Mouse (Mus musculus) gastrocnemius, adult 2 months (tissue): ENCODE results near the gene U2af1l4. TPM values are rescaled to one million over a fixed set of nuclear protein-coding genes. Genes with fewer than 3 reads are reported as not detected.
A peak's percentile ranks its signal among the peaks of the same experiment; 100 is the strongest.

Experiments
- DNase-seq: peaks from one replicate; pipeline ENCODE4 v3.0.0; 2022
- H3K27ac ChIP-seq: fragments of 200-600 bp; 2 replicates; pipeline ENCODE4 v1.8.1; 2022; ENCODE audit warnings: mild to moderate bottlenecking
- H3K4me3 ChIP-seq: fragments of 200-600 bp; 2 replicates; pipeline ENCODE4 v1.8.1; 2022; ENCODE audit warnings: mild to moderate bottlenecking, moderate library complexity
- CTCF ChIP-seq: fragments of 200-600 bp; IDR thresholded peaks from 2 replicates; pipeline ENCODE4 v1.8.1; 2022; ENCODE audit warnings: antibody characterized with exemption, mild to moderate bottlenecking, moderate library complexity
- intact Hi-C: fragments of 180-260 bp; cut with DNase I; formaldehyde crosslinking; loops from one replicate; pipeline ENCODE4 v1.15.1; 2025
- total RNA-seq, 2 experiments: library from RNA; stranded (reverse); gene quantifications; 2 replicates each; pipeline ENCODE4 v1.2.3; 2021

U2af1l4 gene
- total RNA-seq, 2 experiments from 2014 or later, result 53.8 to 62.5 TPM

DNA sequence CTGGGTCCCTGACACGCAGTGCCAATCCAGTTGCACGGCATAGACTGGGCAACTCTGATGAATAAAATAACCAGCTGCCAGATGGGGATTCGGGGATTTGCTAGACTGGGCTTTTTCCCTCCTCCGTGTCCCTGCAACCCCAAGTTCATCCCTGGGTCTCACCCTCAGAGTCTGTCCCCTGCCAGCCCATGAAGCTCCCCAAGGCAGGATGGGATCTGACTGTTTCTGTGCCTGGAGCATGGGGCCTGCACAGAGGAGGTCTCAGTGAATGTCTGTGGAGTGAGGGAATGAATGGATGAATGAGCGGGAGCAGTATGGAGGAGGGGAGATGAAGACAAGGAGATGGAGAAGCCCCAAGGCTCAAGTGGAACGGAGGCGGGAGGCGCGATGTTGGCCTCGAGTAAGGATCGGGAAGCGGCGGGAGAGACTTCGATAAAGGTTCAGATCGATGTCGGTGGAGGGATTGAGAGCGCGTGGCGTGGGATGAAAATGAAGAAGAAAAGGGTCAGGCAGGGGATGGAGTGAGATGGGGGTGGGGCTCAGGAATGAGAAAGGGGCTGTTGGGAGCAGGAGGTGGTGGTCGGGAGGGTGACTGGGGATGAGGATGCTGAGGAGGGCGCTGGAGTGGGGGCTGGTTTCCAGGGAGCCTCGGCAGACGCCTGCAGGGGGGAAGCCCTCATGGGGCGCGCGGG is 29.0 kb upstream of the U2af1l4 start:
- intact Hi-C loops, result no loop called here
- H3K27ac ChIP-seq, result peak overlapping the region; percentile 48
- H3K4me3 ChIP-seq, result peak overlapping the region; percentile 81
- DNase-seq, result no peak
- no peak for TF ChIP-seq CTCF

DNA sequence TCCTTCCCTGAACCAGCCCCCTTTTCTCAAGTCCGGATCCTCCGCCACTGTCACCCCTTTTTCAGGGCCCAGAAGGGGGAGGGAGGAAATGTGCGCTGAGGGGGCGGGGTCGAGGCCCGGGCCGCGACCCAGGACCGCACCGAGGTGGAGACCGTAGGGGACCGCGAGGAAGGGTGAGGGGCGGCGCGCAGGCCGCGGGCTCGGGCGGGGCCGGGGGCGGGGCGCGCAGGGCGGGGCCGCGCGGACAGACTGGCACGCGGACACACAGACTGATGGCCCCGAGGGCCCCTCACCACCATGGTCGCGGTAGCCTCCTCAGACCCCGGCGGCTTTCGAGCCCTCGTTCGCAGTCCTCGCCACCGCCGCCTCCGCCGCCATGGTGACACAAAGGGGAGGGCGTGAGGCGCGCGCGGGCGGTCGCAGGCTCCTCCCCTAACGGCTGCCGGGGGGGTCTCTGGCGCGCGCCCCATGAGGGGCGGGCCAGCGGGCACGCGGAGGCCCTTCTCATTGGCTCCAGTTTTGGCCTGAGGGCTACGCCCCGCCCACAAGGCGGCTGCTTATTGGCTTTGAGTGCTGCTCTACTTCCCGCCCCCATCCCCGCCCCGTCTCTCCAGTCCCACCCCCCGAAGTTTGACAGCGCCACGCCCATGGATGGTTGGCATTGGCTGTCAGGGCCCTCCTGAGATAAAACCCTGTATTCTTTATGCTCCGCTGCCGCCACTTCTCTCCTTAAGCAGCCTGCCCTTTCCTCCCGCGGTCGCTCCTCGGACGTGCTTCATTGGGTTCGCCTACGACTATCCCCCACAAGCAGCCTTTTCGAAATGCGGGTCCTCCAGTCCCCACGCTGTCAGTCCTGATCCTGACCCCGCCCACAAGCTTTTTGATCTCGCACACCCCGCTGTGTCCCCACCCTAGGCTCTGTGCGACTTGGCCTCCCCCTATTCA is 28.2 kb upstream of the U2af1l4 start, which contains the start of gene Arhgap33:
Gene Arhgap33, minus strand, starts transcription at position 428 of the 945 bp plus-strand sequence.
- H3K27ac ChIP-seq, result peak within 1 kb of the TSS; percentile 61
- intact Hi-C loops, result no loop called here
- peak; percentile 97 for DNase-seq
- no peak for TF ChIP-seq CTCF
- H3K4me3 ChIP-seq, result peak within 1 kb of the TSS; percentile 81

DNA sequence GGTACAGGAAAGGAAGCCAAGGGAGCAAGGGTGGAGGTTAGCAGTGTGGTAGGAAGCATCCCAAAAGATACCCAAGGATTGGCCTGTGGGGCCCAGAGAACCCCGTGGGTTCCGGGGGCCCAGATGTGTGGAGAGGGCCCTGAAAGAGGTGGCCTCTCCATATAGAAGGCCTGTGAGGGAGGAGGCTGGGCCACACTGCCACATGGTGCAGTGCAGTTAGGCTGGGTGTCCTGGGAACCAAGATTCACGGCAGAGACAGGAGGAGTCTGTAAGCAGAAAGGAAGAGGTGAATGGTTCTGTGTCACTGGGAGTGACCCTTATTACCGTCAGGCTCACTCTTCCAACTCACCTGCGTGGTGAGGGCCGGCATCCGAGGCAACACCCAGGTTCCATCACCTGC is 22.5 kb upstream of the U2af1l4 start:
- intact Hi-C loops, result no loop called here
- no peak for TF ChIP-seq CTCF
- Histone ChIP-seq H3K4me3 (no peak overlapping the region), H3K27ac (no peak overlapping the region)
- DNase-seq, result no peak

DNA sequence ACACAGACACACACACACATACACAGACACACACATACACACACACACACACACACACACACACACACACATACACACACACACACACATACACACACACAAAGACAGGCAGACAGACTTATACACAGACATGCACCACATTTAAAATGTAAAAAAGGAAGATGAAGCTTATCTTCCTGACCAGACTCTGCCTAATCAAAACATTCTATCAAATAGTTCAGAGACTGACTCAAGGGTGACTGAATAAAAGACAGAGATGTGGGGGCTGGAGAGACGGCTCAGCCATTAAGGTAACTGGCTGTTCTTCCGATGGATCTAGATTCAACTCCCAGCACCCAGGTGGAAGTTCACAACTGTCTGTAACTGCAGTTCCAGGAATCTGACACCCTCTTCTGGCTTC is 18.8 kb upstream of the U2af1l4 start:
- intact Hi-C loops, result no loop called here
- TF ChIP-seq CTCF, result no peak

DNA sequence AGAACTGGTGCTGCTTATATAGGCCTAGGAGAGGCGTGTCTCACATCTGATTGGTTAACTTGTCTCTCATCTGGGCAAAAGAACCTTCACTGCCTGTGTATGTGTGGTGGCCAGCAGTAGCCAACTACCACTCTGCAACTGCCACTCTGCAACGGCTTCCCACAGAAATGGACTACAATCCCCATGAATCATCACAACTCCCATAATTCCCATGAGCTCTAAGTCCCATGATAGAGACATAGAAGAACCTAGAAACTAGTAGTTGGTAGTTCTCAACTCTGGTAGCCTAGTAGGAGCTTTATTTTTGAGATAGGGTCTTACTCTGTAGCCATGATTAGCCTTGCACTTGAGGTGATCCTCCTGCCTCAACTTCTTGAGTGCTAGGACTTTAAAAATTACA is 13.2 kb upstream of the U2af1l4 start:
- no peak for DNase-seq
- Histone ChIP-seq H3K27ac (no peak overlapping the region), H3K4me3 (no peak overlapping the region)
- intact Hi-C loops, result no loop called here
- TF ChIP-seq CTCF, result no peak

More for the DNA sequence above, 18.8 kb upstream of the U2af1l4 start:
- DNase-seq, result no peak
- H3K4me3 ChIP-seq, result no peak overlapping the region
- H3K27ac ChIP-seq, result no peak overlapping the region

DNA sequence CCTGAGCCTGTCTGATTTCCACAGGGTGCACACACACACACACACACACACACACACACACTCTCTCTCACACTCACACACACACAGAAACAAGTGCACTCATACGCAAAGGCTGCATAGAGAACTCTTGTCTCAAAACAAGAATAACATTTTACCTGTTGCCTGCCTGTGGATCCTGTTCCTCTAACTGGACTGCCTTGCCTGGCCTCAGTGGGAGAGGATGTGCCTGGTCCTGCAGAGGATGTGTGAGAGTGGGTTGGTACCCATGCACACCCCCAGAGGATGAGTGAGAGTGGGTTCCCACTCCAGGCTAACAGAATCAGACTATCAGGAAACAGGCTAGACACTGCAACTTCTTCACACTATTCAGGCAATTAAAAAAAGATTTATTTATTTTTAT is 12.5 kb upstream of the U2af1l4 start:
- TF ChIP-seq CTCF, result no peak
- intact Hi-C loops, result no loop called here
- no peak overlapping the region for H3K27ac ChIP-seq
- no peak for DNase-seq
- H3K4me3 ChIP-seq, result no peak overlapping the region

DNA sequence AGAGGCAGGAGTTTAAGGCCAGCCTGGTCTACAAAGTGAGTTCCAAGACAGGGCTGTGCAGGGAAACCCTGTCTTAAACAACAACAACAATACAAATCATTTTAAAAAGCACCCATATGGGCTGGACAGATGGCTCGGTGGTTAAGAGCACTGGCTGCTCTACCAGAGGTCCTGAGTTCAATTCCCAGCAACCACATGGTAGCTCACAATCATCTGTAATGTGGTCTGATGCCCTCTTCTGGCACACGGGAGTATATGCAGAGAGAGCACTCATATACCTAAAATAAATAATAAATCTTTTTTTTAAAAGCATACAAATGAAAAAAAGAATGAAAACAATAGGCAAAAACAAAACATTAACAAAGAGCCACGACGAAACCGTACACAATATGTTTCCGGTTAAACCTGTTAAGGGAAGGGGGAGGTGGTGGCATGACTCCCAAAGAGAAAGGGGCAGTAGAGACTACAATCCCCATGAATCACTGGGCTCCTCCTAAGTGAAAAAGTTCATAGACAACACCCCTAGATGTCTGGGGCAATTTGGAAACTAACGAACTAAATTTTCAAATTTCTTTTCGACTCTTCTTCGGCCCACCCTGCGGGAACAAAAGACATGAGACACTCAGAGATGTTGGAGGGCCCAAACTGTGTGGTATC is 11.5 kb upstream of the U2af1l4 start:
- Histone ChIP-seq H3K27ac (peak overlapping the region; percentile 98), H3K4me3 (peak overlapping the region; percentile 78)
- intact Hi-C loops, result no loop called here
- peak; percentile 68 for TF ChIP-seq CTCF
- peak; percentile 56 for DNase-seq

DNA sequence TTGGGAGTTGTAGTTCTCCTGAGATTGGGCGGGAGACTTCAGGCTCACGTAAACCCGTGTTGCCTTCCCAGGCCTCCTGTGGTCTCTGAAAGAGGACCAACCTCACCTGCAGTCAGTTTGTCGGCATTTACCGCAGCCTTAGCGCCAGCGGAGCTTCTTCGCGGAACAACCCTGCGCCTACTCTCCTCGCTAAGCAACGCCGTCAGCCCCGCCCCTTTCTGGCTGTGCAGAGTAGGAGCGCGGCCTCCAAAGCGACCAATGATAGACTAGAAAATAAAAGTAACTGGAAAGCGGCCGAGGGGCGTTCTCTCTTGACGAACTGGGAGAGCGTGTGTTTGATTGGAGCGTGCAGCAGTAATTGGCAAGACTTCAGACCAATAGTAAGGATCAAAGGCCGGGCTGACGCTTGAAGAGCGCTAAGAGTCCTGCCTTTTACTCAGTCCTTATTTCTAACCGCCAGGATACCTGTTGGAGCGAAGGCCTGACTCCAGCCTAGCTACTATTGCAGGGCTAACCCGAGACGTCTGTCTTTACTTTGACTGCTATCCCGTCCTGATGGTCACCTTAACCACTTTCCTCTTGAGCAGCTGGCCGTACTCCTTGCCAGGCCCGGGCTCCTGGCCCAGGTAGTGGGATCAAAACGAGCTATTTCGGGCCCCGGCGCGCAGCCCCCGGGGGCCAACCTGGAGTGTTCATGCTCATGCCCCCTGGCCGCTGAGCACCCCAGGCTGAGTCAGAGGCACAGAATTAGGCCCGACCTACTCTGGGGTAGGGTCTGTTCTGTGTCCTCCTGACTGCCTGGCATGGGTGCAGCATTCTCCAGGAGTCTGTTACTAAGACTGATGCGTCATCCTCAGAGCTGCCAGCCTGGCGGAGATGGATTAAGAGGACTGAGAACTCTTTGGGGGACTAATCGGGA is 10.7 kb upstream of the U2af1l4 start, which contains the start of the genes Hspb6 and Proser3:
Gene Hspb6, plus strand, starts transcription at position 77 of the 919 bp plus-strand sequence.
Gene Proser3, minus strand, starts transcription at position 198 of the 919 bp plus-strand sequence.
- intact Hi-C loops, result no loop called here

DNA sequence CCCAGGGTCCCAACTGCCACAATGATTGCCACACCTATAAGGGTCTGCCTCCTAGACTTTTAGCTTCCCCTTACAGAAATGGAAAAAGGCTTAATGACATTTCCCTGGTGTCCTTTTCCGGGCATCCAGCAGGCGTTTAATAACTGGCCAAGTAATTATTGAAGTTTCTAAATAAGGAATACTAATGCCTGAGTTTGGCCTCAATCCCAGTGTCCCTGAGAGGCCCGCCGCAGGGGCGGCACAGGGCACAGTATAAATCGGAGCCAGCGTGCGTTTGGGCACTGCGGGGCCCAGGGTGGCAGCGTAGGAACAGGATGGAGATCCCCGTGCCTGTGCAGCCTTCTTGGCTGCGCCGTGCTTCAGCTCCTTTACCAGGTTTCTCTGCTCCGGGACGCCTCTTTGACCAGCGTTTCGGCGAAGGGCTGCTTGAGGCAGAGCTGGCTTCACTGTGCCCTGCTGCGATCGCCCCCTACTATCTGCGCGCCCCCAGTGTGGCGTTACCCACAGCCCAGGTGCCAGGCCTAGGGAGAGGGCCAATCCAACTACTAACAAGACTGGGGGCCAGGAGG is 10.0 kb upstream of the U2af1l4 start:
- Histone ChIP-seq H3K4me3 (peak overlapping the region; percentile 78), H3K27ac (peak overlapping the region; percentile 98)
- no peak for TF ChIP-seq CTCF
- peak; percentile 85 for DNase-seq
- intact Hi-C loops, result no loop called here

More for the DNA sequence above, 10.7 kb upstream of the U2af1l4 start, which contains the start of the genes Hspb6 and Proser3:
- H3K4me3 ChIP-seq, result peak within 1 kb of the TSS; percentile 78
- no peak for TF ChIP-seq CTCF
- H3K27ac ChIP-seq, result peak within 1 kb of the TSS; percentile 98
- DNase-seq, result peak; percentile 98

DNA sequence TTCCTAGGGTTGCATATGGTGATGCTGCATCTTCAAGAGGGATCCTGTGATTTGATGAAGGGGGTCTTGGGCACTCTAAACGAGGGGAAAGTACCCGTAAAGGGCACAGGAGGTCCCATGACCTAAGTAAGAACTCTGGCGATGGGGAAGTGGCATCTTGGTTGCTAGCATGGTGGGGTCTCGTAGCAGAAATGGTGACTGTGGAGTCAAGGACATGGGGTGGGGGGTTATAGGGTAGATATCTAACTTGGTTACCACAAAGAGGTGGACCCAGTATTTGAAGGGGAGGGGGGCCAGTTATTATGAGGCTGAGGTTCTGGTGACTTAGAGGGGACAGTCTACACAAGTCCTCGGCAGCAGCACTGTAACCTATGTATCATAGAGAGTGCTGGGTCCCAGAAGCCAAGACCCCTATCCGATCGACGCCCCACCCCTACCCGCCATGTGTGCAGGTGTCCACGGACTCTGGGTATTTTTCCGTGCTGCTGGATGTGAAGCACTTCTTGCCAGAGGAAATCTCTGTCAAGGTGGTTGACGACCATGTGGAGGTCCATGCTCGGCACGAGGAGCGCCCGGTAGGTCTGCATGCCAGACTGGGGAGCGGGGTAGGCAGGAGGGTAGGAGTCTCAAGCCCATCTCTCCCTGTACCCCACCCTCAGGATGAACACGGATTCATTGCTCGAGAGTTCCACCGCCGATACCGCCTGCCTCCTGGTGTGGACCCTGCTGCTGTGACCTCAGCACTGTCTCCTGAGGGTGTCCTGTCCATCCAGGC is 9.1 kb upstream of the U2af1l4 start:
- Histone ChIP-seq H3K4me3 (peak overlapping the region; percentile 78), H3K27ac (peak overlapping the region; percentile 98)
- TF ChIP-seq CTCF, result no peak
- no peak for DNase-seq
- intact Hi-C loops, result loop anchor here (2.0 kb wide), 1 partner anchor 35 kb away; the partner anchor contains the start of gene Kmt2b
